In genomic region chr12:8935349-8935748, GRCm38 (mm10) we compare ENCODE assay signal across 12 mouse cellular contexts. TPM values are rescaled to one million over a fixed set of nuclear protein-coding genes. Genes with fewer than 3 reads are reported as not detected.
DNase-seq lines count a peak whose midpoint lies in the region; ATAC-seq lines count a peak whose summit lies in the region.
"Had no signal": no experiment of that assay in that cellular context is flagged by ENCODE, and none has a peak within 500 bp of the region (broad histone marks: within the 10 kb centered on the region; RNA-seq: fewer than 3 reads in every experiment).

No protein-coding gene starts in this region.

- 0 out of 2 replicates have a peak, but pooled peaks have one; percentile 28 for ATAC-seq in intestine, embryonic 16.5 days
- ATAC-seq in midbrain, embryonic 15.5 days (replicated peaks) = no peak

- peaks cover 20% of the 10 kb centered on the region for H3K36me3 ChIP-seq in intestine, embryonic 16.5 days (ENCODE audit: control insufficient read depth, insufficient read depth, low read length)
- peaks cover 40% of the 10 kb centered on the region; the same call in 1 of the 2 replicates for H3K36me3 ChIP-seq in midbrain, embryonic 15.5 days (replicated peaks)

- H3K4me3 ChIP-seq in intestine, embryonic 16.5 days (ENCODE audit: low read length) = no peak overlapping the region
- H3K4me3 ChIP-seq in midbrain, embryonic 15.5 days = no peak overlapping the region
- H3K4me3 ChIP-seq: myocyte had no signal

- peak; percentile 39 for DNase-seq in lung, postnatal 25 days (ENCODE audit: low spot score)
- no peak for DNase-seq in lung, postnatal 10 days
- DNase-seq in adrenal gland, postnatal 14 days = peak; percentile 75
- peak; percentile 56 for DNase-seq in mesoderm, embryonic 11.5 days (ENCODE audit: low read depth, low spot score)
- DNase-seq in right cerebral cortex, postnatal 10 days (ENCODE audit: low spot score in 2 of 2) = no peak
- DNase-seq: thymus, postnatal 4 days had no signal

- 55% methylated on average over 5 of the region's 5 CpGs for WGBS in intestine, embryonic 16.5 days
- 89% methylated on average over 5 of the region's 5 CpGs for WGBS in midbrain, embryonic 15.5 days

- H3K9ac ChIP-seq in intestine, embryonic 16.5 days (ENCODE audit: low read depth, low read length) = no peak overlapping the region
- no peak overlapping the region for H3K9ac ChIP-seq in midbrain, embryonic 15.5 days
- H3K9ac ChIP-seq: liver, embryonic 14.5 days had no signal

- no peaks in the 10 kb centered on the region for H3K9me3 ChIP-seq in intestine, embryonic 16.5 days (ENCODE audit: control insufficient read depth, low read length)
- no peaks in the 10 kb centered on the region for H3K9me3 ChIP-seq in midbrain, embryonic 15.5 days

- peaks cover 2% of the 10 kb centered on the region; the same call in 1 of the 2 replicates for H3K4me1 ChIP-seq in intestine, embryonic 16.5 days (ENCODE audit: control insufficient read depth, insufficient read depth, low read length)
- H3K4me1 ChIP-seq in midbrain, embryonic 15.5 days = peaks cover 2% of the 10 kb centered on the region; the same call in 1 of the 2 replicates

- no peaks in the 10 kb centered on the region for H3K27me3 ChIP-seq in intestine, embryonic 16.5 days (replicated peaks; ENCODE audit: control insufficient read depth, insufficient read depth, low read length)
- no peaks in the 10 kb centered on the region for H3K27me3 ChIP-seq in midbrain, embryonic 15.5 days (replicated peaks)

- no peak overlapping the region for H3K27ac ChIP-seq in intestine, embryonic 16.5 days (ENCODE audit: low read length)
- H3K27ac ChIP-seq in midbrain, embryonic 15.5 days = no peak overlapping the region
- H3K27ac ChIP-seq: liver, embryonic 14.5 days had no signal

- no peak overlapping the region for H3K4me2 ChIP-seq in intestine, embryonic 16.5 days (ENCODE audit: low read depth, low read length)
- no peak overlapping the region for H3K4me2 ChIP-seq in midbrain, embryonic 15.5 days

RNA-seq across cellular contexts. Expression of gene Matn3, which starts 12.4 kb away (rescaled TPM):
- not detected in 2 replicates for total RNA-seq in adrenal gland, postnatal 14 days (2021)
- polyA plus RNA-seq in intestine, embryonic 16.5 days (2015; fragmentation: Nextera tagmentation; extraction: Ambion mirVana) = 0.04 and 0.07 TPM in 2 replicates
- polyA plus RNA-seq in midbrain, embryonic 15.5 days (2015; fragmentation: Nextera tagmentation; extraction: Ambion mirVana) = 0.19 TPM in 1 of 2 replicates, not detected in the other
- total RNA-seq: heart, postnatal 14 days; layer of hippocampus, postnatal 25 days had no signal

RNA-seq across cellular contexts. Expression of gene Laptm4a, which starts 13.9 kb away (rescaled TPM):
- 378 and 379 TPM in 2 replicates for total RNA-seq in adrenal gland, postnatal 14 days (2021)
- polyA plus RNA-seq in intestine, embryonic 16.5 days (2015; fragmentation: Nextera tagmentation; extraction: Ambion mirVana) = 244 and 257 TPM in 2 replicates
- polyA plus RNA-seq in midbrain, embryonic 15.5 days (2015; fragmentation: Nextera tagmentation; extraction: Ambion mirVana) = 171 and 181 TPM in 2 replicates

RNA-seq across cellular contexts. Expression of gene Wdr35, which starts 38.3 kb away (rescaled TPM):
- total RNA-seq in adrenal gland, postnatal 14 days (2021) = 12.6 and 14.4 TPM in 2 replicates
- polyA plus RNA-seq in intestine, embryonic 16.5 days (2015; fragmentation: Nextera tagmentation; extraction: Ambion mirVana) = 7.8 and 8.2 TPM in 2 replicates
- polyA plus RNA-seq in midbrain, embryonic 15.5 days (2015; fragmentation: Nextera tagmentation; extraction: Ambion mirVana) = 23.1 and 24.0 TPM in 2 replicates

Comparison
In these comparisons a context has a peak if more than half of its experiments do, and no peak if none do; other contexts are left out.
1. DNase-seq: peak in lung, postnatal 25 days (single experiment), adrenal gland, postnatal 14 days (single experiment) and mesoderm, embryonic 11.5 days (single experiment); none in lung, postnatal 10 days (single experiment) and right cerebral cortex, postnatal 10 days (0 of 2).